Mouse (Mus musculus) heart, adult 2 months (tissue): ENCODE measurements at regions not wholly inside any gene's neighbourhood (a gene's known extent, or its start where the extent isn't known, plus 50 kb on each side); places are given as distances from the start of the nearest gene placed in this dataset.

ENCODE experiments used
- CTCF ChIP-seq: fragments of 200-600 bp; IDR thresholded peaks from 2 replicates; pipeline ENCODE4 v1.8.1; 2022; ENCODE audit warnings: antibody characterized with exemption, mild to moderate bottlenecking, moderate library complexity
- EP300 ChIP-seq: fragments of 200-500 bp; IDR thresholded peaks from 2 replicates; pipeline ENCODE4 v1.6.1; 2011; ENCODE audit warnings: low read depth, low read length, control low read depth; ENCODE audit not compliant: insufficient read depth

- TF ChIP-seq EP300: no peak
- no peak for TF ChIP-seq CTCF
These were observed 288.1 kb upstream of the Zic4 start for GRCm38 (mm10) chr9:91074175-91074480.
